Mouse (Mus musculus) T-helper 17 cell (primary cell): Measurements from ENCODE around the gene Kbtbd2.

Experiments
- in situ Hi-C, 2 experiments: fragments of 300-600 bp; cut with MboI, MseI; formaldehyde crosslinking; loops; 1 replicate in 1 of 2; 2 replicates in 1 of 2; pipeline ENCODE4 v1.15.1; 2025; ENCODE audit warnings: high pct_unique_total_duplicates in 2 of 2

The Kbtbd2 gene

DNA sequence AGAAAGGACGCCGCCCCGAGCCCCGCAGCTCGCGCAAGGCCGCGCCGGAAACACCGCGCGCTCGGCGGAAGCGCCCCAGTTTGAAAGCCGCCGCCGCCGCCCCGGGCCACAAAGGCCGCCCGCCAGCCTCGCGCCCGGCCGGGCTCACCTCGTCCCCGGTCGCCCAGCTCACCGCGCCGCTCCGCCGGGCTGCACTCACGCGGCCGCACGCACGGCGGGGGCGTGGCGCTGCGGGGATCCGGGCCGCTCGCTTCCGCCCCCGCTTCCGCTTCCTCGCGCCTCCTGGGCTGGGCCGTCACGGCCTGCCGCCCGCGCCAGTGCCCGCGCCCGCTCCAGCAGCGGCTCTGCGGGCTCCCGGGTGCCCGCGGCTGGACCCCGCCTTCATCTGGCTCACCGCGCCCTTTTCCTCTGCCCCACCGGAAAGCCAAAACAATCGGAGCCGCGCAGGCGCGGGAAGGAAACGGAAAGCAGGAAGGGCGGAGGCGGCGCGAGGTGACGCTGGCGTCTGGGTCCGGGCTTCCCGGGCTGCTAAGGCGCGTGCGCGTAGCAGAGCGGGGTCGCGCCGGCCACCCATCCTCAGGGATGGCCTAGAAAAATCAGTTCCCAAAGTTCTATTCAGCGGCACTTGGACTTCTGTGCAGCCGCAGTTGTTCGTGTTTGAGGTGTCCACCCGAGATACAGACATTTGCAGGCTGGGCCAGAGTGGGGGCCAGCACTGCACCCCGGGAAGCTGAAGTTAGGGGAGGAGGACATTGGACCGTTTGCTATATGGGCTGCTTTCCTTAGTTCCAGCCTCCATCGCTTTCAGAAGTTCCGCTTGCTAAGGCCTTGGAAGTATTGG, at the start of gene Kbtbd2:
Gene Kbtbd2, minus strand, starts transcription at position 503 of the 841 bp plus-strand sequence.
- in situ Hi-C loops = loop anchor here in 1 of 2 experiments (10.0 kb wide), 1 partner anchor 897 kb away; the partner anchor contains the start of gene Pyurf

DNA sequence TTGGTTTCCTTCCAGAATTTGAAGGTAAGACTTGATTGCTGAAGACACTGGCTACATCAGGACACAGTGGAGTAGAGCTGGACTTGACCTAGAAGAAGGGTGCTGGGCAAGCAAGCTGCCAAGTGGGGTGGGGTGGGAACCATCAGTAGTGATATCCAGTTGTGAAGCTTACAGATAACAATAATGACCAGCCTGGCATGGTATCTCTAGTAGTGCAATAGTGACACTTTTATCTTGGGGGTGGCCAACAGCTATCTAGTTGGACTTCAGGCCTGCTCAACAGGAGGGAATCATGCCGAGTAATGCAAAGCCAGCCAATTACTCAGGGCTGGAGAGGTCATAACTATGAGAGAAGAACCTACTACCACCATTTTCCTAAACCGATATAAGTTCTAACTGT, 46.8 kb upstream of the Kbtbd2 start:
- in situ Hi-C loops = no loop called here

DNA sequence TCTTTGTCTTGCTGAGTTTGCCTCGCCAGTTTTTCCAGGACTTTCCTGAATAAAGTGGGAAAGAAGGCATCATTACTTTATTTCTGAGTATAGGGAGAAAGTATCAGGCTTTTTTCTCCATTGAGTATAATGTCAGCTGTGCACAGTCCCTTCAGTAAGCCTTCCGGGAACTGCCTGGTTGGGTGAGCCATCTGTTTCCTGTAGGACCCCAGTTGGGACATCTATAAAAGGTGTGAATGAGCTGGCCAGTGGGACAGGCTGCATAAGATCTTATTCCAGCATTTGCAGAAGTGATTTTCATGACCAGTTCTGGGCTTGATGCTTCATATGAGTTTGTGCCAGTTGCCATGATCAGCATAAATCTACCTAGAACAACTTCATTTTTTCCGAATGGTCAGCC, 45.6 kb upstream of the Kbtbd2 start:
- in situ Hi-C loops = no loop called here

DNA sequence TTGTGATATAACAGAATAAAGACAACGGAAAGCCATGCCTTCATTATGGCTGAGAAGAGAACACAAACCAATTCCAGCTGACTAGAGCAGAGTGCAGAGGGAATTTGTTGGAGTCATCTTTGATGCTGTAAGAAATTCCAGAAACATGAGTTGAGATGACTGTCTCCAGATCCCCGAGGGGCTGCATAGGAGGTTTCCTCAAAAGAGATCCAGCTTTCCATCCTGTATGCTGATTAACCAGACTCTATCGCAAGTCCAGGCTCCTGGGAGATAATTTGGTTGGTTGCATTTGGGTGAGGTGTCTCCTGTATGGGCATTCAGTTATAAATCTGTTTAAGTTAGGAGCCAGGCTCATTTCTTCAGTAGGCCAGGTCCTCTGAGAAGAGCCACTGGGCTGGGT, 40.0 kb upstream of the Kbtbd2 start:
- in situ Hi-C loops = no loop called here

DNA sequence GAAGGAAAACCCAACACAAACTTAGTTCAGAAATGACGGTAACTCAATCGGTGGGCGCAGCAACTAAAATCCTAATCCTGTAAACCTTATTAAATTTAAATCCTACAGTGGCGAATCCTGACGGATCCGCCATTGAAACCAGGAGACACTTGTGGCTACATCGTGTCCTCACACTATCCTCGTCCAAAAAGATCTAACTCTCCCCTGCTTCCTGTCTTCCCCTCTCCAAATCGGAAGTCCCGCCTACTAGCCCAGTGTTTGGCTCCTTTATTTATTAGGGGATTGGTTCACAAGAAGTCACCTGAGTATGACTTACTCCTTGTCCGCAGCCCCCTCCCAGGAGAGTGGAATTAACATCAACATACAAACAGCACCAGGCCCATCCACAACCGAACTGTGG, 39.6 kb upstream of the Kbtbd2 start:
- in situ Hi-C loops = no loop called here

DNA sequence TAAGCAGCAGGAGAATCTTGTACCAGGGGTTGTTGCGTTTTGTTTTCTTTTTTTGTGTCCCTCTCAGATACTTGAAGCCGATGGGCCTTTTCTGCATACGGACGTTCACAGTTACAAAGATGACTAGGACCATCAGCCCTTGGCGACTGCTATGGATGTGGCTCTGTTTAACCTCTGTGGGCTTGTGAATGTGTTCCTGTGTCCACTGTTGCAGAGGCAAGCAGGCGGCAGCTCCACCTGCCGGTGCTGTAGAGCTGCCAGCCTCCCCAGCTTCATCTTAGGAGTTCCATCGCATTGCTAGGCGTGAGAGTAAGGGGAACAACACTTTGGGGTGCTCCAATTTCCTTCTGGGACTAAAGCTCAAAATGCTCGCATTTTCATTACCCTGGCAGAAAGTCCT, 37.9 kb upstream of the Kbtbd2 start:
- in situ Hi-C loops = no loop called here

DNA sequence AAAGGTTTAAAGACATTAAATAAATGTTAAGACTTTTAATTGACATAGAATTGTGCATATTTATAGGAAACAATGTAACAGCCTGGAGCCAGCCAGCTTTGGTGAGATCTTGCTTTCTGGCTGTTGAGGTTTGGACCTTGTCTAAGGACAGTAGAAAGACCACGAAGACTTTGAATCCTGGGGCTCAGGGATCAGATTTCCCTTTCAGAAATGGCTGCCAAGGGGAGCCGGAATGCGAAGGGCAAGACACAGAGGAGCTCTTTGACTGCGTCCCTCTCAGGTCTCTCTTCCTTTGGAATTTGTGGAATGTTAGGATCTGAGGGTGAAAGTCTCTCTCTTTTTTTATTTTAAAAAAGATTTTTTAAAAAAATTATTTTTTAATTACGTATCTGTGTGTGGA, 37.2 kb upstream of the Kbtbd2 start:
- in situ Hi-C loops = no loop called here

DNA sequence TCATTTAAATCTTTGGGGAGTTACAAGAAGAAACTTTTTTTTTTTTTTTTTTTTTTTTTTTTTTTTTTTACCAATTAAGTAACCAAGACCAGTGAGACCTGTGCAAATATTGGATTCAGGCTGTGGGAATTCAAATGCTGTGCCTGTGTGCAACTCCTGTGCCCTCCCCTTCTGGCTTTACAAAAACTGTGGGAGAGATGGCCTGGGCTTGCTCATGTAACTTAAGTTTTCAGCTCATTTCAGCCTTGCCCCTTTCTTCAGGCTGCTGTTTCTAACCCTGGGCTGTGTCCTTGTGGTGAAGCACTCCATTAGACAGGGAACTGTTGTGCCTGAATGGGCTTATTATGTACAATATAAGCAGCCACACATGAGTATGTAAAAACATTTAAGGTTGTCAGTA, 35.2 kb upstream of the Kbtbd2 start:
- in situ Hi-C loops = no loop called here

DNA sequence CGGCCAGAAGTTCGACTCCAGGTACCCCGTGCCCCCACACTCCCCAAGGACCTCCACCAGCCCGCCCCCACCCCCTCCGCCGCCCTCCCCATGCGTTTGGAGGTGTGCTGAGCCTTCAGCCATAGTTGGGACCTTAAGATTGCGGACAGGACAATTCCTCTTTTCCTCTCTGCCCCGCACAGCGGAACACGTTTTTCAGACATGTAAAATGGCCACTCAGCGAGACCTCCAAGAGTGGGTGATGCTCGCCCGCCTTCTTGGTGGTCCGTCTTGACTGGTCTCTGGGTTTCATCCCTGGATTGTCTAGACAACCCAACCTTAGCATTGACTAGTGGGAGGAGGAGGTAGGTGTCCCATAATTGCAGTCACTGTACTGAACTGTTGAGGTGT, 34.8 kb upstream of the Kbtbd2 start:
- in situ Hi-C loops = no loop called here

DNA sequence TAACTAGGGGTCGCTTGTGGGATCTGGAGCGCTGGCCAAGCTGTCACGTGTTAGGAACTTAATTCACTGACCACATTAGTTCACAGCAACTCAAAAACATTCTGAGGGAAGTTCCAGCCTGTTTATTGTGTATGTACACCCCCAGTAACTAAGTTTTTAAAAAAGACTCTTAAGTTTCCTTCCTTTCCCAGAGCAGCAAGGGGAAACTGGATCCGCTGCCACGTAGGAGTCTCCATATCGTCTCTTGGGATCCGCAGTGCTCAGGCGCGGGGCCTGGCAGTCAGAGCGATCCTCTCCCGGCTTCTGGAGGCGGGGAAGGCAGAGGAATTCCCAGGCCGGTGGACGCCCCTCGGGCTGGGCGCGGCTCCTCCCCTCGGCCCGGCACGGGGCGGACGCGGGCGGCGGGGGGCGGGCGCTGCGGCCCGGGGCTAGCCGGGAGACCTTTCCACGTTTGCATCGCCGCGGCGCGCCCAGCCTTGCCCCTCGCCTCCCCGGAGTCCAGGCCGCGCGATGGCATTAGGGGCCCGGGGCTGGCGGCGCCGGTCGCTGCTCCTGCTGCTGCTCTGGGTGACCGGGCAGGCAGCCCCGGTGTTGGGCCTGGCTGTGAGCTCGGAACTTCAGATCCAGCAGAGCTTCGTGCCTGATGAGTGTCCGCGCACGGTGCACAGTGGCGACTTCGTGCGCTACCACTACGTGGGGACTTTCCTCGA, 34.2 kb upstream of the Kbtbd2 start, which contains the start of gene Fkbp9:
Gene Fkbp9, plus strand, starts transcription at position 363 of the 710 bp plus-strand sequence.
- in situ Hi-C loops = no loop called here

DNA sequence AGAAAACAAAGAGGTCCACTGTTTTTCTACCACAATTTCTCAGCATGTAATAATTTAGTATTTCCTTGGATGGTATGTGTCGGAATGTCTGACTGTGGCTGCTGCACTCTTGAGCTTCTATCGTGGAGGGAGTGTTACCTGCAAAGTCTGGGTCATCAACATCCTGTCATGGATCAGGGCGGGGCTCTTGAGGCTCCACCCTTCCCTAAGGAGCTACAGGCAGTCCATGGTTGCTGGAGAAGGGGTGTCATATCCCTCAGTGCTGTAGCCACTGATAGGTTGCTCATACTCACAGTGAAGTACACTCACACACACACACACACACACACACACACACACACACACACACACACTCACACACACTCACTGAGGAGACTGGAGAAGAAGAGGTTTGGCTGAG, 28.0 kb upstream of the Kbtbd2 start:
- in situ Hi-C loops = no loop called here

DNA sequence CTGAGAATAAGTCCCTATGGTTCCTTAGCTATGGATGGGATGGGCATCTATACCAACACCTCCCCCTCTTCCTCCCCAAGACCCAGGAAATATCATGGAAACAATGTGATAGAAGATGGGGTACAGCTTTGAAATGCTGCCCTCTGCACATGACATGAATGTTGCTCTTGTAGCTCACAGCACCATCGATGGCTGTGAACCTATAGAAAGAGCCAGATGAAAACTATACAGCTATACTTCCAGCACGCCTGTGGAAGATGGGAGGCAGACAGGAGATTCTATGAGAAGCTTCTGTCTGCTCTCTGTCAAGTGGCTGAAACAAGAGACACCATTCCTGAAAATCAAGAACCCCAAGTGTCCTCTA, 21.5 kb upstream of the Kbtbd2 start:
- in situ Hi-C loops = no loop called here

DNA sequence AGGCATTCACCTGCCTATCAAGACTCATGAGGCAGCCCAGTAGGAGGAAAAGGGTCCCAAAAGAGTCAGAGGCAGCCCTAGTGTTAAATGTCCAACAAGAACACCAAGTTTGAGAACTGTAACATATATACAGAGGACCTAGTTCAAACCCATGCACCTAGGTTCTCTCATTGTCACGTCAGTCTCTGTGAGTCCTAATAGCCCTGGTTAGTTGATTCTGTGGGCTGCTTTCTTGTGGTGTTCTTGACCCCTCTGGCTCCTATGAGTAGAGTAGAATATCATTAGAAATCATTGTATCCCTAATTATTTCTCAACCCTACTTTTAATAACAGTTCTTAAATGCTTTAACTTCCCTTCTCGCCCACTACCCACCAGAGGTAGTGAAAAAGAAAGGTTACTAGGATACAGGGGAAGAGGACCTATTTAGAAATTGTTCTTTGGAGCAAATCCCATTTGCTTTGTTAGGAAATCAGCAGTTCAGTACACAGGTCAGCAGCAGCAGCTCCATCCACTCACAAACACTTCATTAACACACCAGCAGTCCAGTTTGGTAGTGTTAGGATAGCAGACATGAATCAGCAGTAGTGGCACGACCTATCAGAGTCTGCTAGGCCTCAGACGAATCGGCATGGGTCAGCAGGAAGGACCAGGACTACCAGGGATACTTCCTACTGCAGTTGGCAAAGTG, 21.0 kb upstream of the Kbtbd2 start:
- in situ Hi-C loops = no loop called here

DNA sequence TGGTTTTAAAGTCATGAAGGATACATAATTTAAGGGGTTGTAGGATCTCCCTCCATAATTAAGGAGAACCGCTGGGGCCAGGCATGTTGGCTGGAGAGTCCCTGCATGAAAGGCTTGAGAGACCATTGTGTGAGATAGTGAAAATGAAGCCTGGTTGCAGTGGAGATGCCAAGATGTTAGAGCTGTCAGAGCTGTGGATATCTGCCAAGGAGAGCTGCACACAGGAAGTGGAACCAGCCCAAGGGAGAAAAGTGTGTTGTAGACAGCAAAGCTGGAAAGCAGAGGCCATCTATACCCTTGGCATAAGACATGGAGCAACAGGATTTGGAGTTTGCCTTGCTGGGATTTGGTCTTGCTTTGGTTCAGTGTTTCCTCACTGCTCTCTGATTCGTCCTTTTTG, 15.7 kb upstream of the Kbtbd2 start:
- in situ Hi-C loops = loop anchor here (5.0 kb wide), 1 partner anchor 759 kb away; no protein-coding TSS in a partner anchor

DNA sequence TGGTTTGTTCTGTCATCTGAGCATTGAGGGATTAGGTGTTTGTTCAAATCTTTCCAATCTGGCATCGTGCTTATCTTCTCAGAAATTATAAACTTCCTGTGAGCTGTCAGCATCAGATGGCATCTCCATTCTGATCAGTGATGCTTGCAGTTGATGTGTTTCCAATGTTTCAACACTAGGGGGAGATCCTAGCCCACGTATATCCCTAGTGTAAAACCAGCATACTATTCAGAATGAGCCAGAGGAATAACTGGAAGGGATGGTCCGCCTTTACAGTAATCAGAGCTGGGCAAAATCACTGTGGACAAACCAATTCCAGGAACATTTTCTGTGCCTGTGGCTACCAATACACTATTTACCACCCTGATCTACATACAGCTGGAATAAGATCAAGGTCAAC, 11.0 kb upstream of the Kbtbd2 start:
- in situ Hi-C loops = loop anchor here (5.0 kb wide), 2 partner anchors 109 to 114 kb away; partner anchors contain the start of genes Nt5c3 (in 1 of the 2) and Vmn1r4 (in 1 of the 2)

DNA sequence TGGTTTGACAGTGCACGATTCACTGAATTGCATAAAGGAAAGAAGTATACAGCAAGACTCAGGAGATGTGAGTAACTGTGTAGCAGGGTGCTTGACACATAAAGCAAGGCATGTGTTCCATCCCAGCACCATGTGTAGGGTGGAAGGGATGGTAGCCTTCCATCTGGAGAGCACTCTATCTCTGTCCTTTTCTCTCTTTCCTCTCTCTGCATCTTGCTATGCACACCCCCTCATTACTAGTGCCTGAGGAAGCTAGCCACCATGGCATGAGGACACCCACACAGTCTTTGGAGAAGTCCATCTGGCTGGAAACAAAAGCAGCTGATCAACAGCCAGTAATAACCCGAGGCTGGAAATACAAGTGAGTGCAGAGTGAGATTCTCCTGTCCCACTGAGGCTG, 8.6 kb upstream of the Kbtbd2 start:
- in situ Hi-C loops = loop anchor here (5.0 kb wide), 2 partner anchors 111 to 116 kb away; partner anchors contain the start of genes Nt5c3 (in 1 of the 2) and Vmn1r4 (in 1 of the 2)

DNA sequence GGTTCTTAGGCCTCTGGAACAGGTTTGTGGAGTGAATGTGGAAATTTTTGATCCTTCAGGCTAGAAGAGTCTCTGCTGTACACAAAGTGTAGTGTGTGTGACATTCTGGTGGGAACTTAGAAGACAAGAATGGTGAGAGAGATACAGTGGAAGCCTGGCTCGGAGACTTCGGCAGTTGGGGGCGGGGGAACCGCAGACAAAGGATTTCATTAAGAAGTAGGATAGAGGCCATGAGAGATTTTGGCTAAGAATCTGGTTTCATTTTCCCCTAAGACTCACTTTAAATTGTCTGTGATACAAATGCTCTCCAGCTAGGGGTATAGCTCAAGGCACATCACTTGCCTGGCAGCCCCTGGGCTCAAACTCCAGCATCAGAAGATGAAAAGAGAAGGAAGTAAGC, 7.4 kb upstream of the Kbtbd2 start:
- in situ Hi-C loops = loop anchor here (5.0 kb wide), 2 partner anchors 112 to 117 kb away; partner anchors contain the start of genes Nt5c3 (in 1 of the 2) and Vmn1r4 (in 1 of the 2)

DNA sequence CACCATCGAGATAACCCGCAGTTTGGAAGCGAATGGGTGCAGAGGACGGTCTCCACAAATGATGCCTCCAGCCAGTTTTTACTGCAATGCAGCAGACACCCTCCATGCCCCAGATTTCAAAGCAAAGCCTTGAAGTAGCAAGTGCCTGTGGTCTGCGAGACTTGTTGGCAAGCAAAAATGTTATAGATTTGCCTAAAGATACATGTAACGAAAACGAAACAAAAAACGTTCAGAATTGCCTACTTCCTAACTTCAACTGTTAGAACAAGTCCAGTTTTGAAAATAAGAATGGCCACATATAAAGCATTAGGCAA, 496 bp upstream of the Kbtbd2 start:
- in situ Hi-C loops = loop anchor here in 1 of 2 experiments (10.0 kb wide), 1 partner anchor 897 kb away; the partner anchor contains the start of gene Pyurf

DNA sequence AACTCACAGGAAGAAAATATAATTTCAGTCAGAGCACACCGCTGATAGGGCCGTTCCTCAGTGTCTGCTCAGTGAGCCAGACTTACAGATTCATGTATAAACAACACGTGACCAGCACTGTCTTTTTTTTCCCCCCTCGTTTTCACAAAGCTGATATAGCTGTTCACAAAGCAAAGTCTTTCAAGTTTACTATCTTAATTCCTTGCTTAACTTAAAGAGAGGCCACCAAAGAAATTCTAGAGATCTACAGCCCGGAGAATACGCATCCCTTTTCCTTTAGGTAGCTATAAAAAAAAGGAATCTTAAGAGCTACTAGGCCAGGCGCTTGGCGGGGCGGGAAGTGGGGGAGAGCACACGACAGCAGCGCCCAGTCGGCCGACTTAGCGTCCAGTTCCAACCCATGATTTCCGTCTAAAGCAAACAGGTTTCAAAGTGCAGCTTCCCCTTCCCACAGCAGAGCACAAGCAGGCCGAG, 908 bp downstream of the Kbtbd2 start:
- in situ Hi-C loops = loop anchor here in 1 of 2 experiments (10.0 kb wide), 1 partner anchor 898 kb away; the partner anchor contains the start of gene Pyurf

DNA sequence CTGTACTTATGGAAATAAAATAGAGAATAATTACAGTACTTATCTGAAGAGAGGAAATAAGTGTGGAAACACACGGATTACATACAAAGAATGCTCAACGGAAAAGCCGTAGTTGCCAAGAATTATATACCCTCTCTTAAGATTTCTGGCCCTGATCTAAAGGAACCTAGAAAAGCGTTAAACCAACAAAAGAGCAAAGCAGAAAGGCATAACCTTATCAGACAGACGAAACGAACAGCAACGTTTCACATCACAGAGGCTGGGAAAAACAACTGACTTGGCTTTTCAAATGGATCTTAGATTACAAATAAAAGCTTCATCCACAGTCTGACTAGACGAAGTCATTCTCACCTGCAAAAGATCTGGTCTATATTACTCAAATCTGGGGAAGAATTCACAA, 1.4 kb downstream of the Kbtbd2 start:
- in situ Hi-C loops = loop anchor here in 1 of 2 experiments (10.0 kb wide), 1 partner anchor 899 kb away; the partner anchor contains the start of gene Pyurf

DNA sequence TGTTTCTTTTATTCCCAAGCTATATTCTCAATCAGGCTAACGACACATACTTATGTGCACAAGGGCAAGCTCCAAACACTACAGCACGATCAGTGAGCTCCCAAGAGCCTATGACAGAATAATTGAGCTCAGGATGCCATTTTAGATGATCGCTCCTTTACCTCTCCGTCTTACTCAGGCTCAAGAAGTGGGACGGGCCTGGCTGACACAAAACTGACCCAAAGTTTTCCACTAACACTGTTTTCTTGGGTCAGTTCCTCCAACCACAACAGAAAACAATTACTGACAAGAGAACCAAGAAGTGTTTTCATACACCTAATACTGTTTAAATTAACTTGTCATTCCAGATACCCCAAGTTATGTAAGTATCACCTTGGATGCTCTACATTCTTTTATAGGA, 2.8 kb downstream of the Kbtbd2 start:
- in situ Hi-C loops = loop anchor here (5.0 to 10.0 kb wide), 2 partner anchors 78 to 900 kb away; partner anchors contain the start of gene Pyurf (in 1 of the 2)

DNA sequence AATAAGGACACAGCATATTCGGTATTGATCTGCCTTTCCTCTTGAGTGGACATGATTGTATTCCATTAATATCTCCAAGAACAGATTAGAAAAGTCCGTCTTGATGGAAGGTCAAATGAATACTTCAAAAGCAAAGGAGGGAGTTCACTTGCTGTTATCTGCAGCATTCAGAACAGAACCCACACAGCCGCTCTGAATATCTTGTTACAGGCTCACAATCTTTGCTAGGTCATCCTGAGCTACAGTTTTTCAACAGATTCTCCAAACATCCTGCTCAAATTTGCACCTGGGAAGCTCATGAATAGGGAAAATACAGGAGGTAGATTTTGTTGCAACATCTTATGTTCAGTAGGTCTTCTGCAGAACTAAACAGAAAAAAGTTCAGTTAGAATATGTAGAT, 8.3 kb downstream of the Kbtbd2 start:
- in situ Hi-C loops = no loop called here
